Mouse (Mus musculus) hindlimb bud, embryonic 11.5 days (tissue): ENCODE measurements around the gene Cirbp.

Experiments used
- DNase-seq: peaks from one replicate; pipeline ENCODE4 v3.0.0-alpha.2; 2012; ENCODE audit warnings: low read depth, low spot score; ENCODE audit errors: extremely low spot score

Cirbp gene

GRCm38 (mm10) chr10:80137626-80138552 is 27.9 kb upstream of the Cirbp start:
- DNase-seq, result no peak

- DNase-seq, result no peak
These were observed 27.0 kb upstream of the Cirbp start, which contains the start of gene Atp5d for GRCm38 (mm10) chr10:80138553-80139438. Atp5d (plus strand) TSS chr10:80138632.

GRCm38 (mm10) chr10:80139439-80139775 is 26.4 kb upstream of the Cirbp start:
- DNase-seq, result no peak

- no peak for DNase-seq
These were observed 25.7 kb upstream of the Cirbp start for GRCm38 (mm10) chr10:80139975-80140665.

- DNase-seq, result no peak
These were observed 25.1 kb upstream of the Cirbp start, which contains the start of gene Cbarp for GRCm38 (mm10) chr10:80140666-80141035. Cbarp (minus strand) TSS chr10:80140835.

GRCm38 (mm10) chr10:80141243-80141642 is 24.5 kb upstream of the Cirbp start:
- no peak for DNase-seq

- DNase-seq, result no peak
These were observed 23.8 kb upstream of the Cirbp start for GRCm38 (mm10) chr10:80141786-80142529.

GRCm38 (mm10) chr10:80142530-80142925 is 23.3 kb upstream of the Cirbp start:
- DNase-seq, result no peak

GRCm38 (mm10) chr10:80143664-80144063 is 22.1 kb upstream of the Cirbp start:
- DNase-seq, result no peak

- DNase-seq, result no peak
These were observed 21.6 kb upstream of the Cirbp start for GRCm38 (mm10) chr10:80144159-80144558.

GRCm38 (mm10) chr10:80144864-80145838 is 20.6 kb upstream of the Cirbp start:
- DNase-seq, result no peak

- no peak for DNase-seq
These were observed 19.9 kb upstream of the Cirbp start for GRCm38 (mm10) chr10:80145896-80146295.

- DNase-seq, result no peak
These were observed 19.2 kb upstream of the Cirbp start for GRCm38 (mm10) chr10:80146568-80147011.

GRCm38 (mm10) chr10:80147146-80147718 is 18.6 kb upstream of the Cirbp start:
- DNase-seq, result no peak

GRCm38 (mm10) chr10:80147719-80148601 is 17.8 kb upstream of the Cirbp start, which contains the start of gene Midn:
Midn (plus strand) TSS chr10:80148272.
- no peak for DNase-seq

- DNase-seq, result no peak
These were observed 17.0 kb upstream of the Cirbp start for GRCm38 (mm10) chr10:80148610-80149290.
